Mouse (Mus musculus): ENCODE data around the gene Rcan2.

The Rcan2 gene

GRCm38 (mm10) chr17:44068876-44069275 lies 267.7 kb downstream of the Rcan2 start:
- in situ Hi-C loops (cut with MboI; ENCODE audit: unreplicated experiment in 2 of 2) = no loop called here

GRCm38 (mm10) chr17:44071680-44072079 lies 270.5 kb downstream of the Rcan2 start:
- in situ Hi-C loops (cut with MboI; ENCODE audit: unreplicated experiment in 2 of 2) = no loop called here

GRCm38 (mm10) chr17:44075601-44076000 lies 274.4 kb downstream of the Rcan2 start:
- in situ Hi-C loops (cut with MboI; ENCODE audit: unreplicated experiment in 2 of 2) = no loop called here

- in situ Hi-C loops (cut with MboI; ENCODE audit: unreplicated experiment in 2 of 2) = no loop called here
These were observed 275.0 kb downstream of the Rcan2 start for GRCm38 (mm10) chr17:44076051-44076680.

- in situ Hi-C loops (cut with MboI; ENCODE audit: unreplicated experiment in 2 of 2) = no loop called here
These were observed 276.1 kb downstream of the Rcan2 start for GRCm38 (mm10) chr17:44077146-44077842.

GRCm38 (mm10) chr17:44077843-44078160 lies 276.7 kb downstream of the Rcan2 start:
- in situ Hi-C loops (cut with MboI; ENCODE audit: unreplicated experiment in 2 of 2) = no loop called here

GRCm38 (mm10) chr17:44078631-44079350 lies 277.6 kb downstream of the Rcan2 start, which contains the start of gene Enpp5:
TSS of gene Enpp5 (plus strand) at chr17:44078813.
- in situ Hi-C loops (cut with MboI; ENCODE audit: unreplicated experiment in 2 of 2) = no loop called here

- in situ Hi-C loops (cut with MboI; ENCODE audit: unreplicated experiment in 2 of 2) = no loop called here
These were observed 282.0 kb downstream of the Rcan2 start for GRCm38 (mm10) chr17:44083156-44083555.

- in situ Hi-C loops (cut with MboI; ENCODE audit: unreplicated experiment in 2 of 2) = no loop called here
These were observed 287.1 kb downstream of the Rcan2 start for GRCm38 (mm10) chr17:44088226-44088625.

All from v-Abl transformed pro-B cells (cell line).